Mouse (Mus musculus) hindbrain, embryonic 12.5 days (tissue): ENCODE results near the gene Aldh1l2. TPM values are rescaled to one million over a fixed set of nuclear protein-coding genes. Genes with fewer than 3 reads are reported as not detected.

Source experiments
- polyA plus RNA-seq: library from polyadenylated mRNA; unstranded; fragments of >200 nt; fragmentation: Nextera tagmentation; extraction: Ambion mirVana; gene quantifications from 2 replicates; pipeline ENCODE4 v1.2.1, GENCODE M21; 2016

The Aldh1l2 gene
- polyA plus RNA-seq, 1 experiment from 2014 or later = 11.7 TPM

Other genes with a start within 250 kb of the Aldh1l2 start
- 2.6 and 3.8 TPM in 2 replicates for gene Slc41a2, start 196.3 kb downstream of the Aldh1l2 start, polyA plus RNA-seq
- gene D10Wsu102e, start 173.9 kb downstream of the Aldh1l2 start, polyA plus RNA-seq = 1.0 TPM in 2 replicates
- gene Washc4, start 9.6 kb upstream of the Aldh1l2 start, polyA plus RNA-seq = 38.5 and 42.7 TPM in 2 replicates
- 58.6 and 64.5 TPM in 2 replicates for gene Appl2, start 114.6 kb upstream of the Aldh1l2 start, polyA plus RNA-seq
- gene 1500009L16Rik, start 188.7 kb upstream of the Aldh1l2 start, polyA plus RNA-seq = 40.3 and 42.9 TPM in 2 replicates